Mouse (Mus musculus): Measurements from ENCODE around the gene Pla2g4a.

- no peak for TF ChIP-seq CTCF (IDR thresholded peaks at IDR 0.05)
- TF ChIP-seq EP300 (IDR thresholded peaks at IDR 0.05), result no peak
Observed at GRCm38 (mm10) chr1:150009968-150010628, 49.0 kb upstream of the Pla2g4a start.
